Mouse (Mus musculus) kidney, postnatal 36 days (tissue): ENCODE measurements around the gene Znrf2.

Experiments used
- DNase-seq, 2 experiments: peaks; one replicate each; pipeline ENCODE4 v3.0.0; 2021 to 2022; ENCODE audit warnings: mixed read lengths in 2 of 2

The Znrf2 gene

DNA sequence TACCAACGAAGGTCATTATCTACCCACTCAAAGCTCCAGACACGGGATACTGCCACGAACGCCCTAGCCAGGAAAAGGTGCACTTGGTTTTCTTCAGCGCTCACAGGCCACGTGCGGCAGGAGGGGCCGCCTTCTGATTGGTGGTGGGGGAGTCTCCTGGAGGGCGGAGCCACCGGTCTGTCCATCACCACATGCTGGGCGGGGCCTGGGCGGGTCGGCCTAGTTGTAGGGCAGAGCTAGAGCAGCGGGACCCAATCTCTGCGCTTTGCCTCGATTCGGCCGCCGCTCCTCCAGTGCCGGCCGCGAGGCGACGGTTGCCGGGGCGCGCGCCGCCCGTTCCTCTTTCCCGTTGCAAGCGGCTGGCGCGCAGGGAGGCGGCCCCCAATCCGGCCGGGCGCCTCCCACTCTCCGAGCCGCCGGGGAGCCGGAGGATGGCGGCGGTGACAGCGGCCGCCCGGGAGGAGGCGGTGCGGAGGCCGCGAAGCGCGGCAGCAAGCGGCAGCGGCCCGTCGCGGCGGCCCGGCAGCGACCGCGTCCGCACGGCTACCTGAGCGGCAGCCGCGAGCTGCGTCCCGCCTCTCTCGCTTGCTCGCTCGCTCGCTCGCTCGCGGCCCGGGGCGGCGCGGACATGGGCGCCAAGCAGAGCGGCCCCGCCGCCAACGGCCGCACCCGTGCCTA, at the start of gene Znrf2:
Gene Znrf2 (plus strand): TSS at position 529 of the 678 bp plus-strand sequence.
- peak; percentile 95 to 96 for DNase-seq

DNA sequence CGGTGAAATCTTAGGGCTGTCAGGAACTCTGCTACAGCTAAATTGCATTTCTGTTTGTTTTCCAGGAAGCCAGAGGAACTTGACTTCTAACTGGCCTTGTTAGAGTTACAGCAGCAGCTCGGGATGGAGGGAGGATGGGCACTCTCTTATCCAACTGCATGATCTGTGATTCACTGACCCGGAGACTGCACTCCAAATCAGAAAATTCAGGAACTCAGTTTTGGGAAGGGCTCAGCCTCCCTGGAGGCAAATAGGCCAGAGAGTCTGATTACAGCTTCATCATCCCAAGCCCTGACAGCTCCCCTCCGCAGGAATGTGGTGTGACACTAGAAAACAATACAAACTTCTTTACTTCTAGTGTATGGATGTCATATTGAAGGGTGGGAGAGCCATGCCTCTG, 49.0 kb upstream of the Znrf2 start:
- no peak for DNase-seq

DNA sequence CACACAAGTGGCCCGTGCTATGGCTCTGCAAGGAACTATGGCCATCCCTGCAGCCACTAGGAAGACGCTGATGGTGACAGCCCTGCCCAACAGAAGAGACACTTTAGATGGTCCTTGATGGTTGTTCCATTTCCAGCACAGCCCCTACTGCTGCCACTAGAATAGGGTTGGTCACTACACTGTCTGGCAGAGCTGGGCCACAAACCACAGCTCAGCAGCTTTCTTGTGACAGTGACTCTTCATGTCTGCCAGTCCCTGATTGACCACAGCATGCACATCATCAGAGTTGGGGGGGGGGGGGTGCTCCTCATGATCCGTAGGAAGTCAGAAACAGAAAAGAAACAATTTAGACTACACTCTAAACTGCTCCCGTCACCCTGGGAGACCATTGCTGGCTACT, 46.0 kb upstream of the Znrf2 start:
- no peak for DNase-seq

- DNase-seq: peak; percentile 29 to 36
Observed at GRCm38 (mm10) chr6:54771171-54771570, 45.5 kb upstream of the Znrf2 start.

- no peak for DNase-seq
Observed at GRCm38 (mm10) chr6:54772078-54772477, 44.6 kb upstream of the Znrf2 start.

GRCm38 (mm10) chr6:54775739-54776138, 41.0 kb upstream of the Znrf2 start:
- no peak for DNase-seq

GRCm38 (mm10) chr6:54777661-54778060, 39.1 kb upstream of the Znrf2 start:
- DNase-seq: no peak

DNA sequence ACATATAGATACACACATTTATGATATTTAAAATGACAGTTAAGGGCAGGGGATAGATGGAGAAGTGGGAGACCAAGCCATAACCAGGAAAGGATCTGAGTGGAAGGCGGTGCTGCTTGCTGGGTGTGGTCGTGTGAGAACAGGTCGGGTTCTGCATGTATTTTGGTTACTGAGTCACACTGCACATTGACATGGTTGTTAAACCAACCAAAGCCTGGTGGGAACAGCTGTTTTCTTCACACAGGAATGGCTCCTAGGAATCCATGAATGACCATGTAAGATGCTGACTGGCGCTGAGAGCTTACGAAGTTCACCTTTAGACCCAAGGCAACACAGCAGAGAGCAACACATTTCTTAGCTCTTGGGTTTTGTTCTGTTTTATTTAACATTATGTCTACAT, 36.7 kb upstream of the Znrf2 start:
- DNase-seq: peak; percentile 55 to 70

DNA sequence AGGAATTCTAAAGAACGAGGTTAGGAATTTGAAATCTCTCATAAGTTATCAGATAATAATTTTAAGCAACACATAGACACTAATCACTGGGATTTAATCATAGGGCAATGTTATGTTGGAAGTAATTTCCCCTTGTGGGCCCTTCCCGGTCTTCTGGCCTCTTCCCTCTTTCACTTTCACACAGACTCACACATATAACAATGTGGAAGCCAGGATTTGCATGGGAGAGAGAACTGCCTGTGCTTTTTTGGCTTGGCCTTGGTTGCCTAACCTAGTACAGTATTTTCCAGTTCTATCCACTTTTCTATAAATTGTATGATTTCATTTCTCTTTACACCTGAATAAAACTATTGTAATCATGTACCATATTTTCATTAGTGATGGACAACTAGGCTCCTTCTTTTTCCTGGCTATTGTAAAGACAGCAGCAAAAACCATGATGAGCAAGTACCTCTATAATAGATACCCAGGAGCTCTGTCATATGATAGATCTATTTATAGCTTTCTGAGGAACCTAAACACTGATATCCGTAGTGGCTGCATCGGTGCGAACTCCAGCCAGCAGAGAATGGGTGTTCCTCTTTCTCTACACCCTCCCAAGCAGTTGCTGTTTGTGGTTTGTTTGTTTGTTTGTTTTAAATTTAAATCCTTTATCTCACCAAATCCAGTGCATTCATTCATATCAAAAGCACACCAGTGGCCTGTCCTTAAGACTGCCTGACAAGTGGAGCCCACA, 36.0 kb upstream of the Znrf2 start:
- no peak for DNase-seq

GRCm38 (mm10) chr6:54781881-54782280, 34.8 kb upstream of the Znrf2 start:
- DNase-seq: no peak

GRCm38 (mm10) chr6:54785098-54785730, 31.5 kb upstream of the Znrf2 start:
- no peak for DNase-seq

DNA sequence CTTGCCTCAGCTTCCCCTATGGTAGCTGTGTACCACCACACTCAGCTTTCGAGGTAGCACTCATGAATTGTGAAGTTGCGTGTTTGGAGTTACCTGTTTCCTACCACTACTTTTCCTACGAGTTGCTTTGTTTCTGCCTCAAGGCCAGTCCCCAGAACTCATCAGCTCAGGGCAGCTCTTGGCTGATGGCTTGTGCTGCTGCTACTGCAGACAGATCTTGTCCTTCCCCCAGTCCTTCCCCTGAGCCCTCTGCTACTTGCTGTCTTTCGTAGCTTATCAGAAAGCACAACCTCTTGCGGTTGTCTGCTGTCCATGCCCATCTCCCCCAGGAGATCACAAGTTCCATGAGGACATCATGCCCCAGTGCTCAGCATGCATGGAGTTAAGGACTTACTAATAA, 29.9 kb upstream of the Znrf2 start:
- no peak for DNase-seq

DNA sequence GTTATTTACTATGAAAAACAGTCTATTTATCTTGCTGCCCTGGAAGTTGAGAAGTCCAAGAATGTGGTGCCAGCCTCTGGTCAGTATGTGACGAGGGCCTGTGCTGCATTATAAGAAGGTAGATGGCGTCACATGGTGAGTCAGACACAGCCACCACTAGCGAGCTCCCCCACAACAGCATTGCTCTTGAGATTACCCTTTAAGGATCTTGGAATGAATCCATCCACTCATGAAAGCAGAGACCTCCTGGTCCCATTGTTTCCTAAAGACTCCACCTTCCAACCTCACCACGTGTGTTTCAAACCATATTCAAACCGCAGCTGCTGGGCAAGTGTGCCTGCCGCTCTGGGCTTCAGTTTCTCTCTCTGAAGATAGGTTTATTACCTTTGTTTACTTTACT, 28.2 kb upstream of the Znrf2 start:
- DNase-seq: no peak

- peak; percentile 34 to 51 for DNase-seq
Observed at GRCm38 (mm10) chr6:54789139-54789538, 27.6 kb upstream of the Znrf2 start.

- peak in 1 of 2 experiments; percentile 34 for DNase-seq
Observed at GRCm38 (mm10) chr6:54790071-54790470, 26.6 kb upstream of the Znrf2 start.

GRCm38 (mm10) chr6:54793853-54794252, 22.9 kb upstream of the Znrf2 start:
- no peak for DNase-seq

DNA sequence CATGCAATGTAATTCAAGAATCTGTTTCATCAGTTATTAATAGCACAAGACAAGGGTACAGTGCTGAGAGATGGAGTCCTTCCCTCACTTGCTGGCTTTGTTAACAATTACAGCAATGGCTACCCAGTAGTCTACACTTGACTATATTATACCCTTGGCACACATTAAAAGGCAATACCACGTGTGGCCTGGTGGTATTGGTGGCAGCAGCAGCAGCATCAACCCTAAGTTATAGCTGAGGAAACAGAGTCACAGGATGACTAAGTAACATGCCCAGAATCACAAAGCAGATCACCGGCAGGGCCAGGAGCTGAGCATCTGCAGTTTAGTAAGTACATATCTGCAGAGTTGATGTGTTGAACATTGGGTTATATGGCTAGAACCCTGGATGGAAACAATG, 22.3 kb upstream of the Znrf2 start:
- no peak for DNase-seq

DNA sequence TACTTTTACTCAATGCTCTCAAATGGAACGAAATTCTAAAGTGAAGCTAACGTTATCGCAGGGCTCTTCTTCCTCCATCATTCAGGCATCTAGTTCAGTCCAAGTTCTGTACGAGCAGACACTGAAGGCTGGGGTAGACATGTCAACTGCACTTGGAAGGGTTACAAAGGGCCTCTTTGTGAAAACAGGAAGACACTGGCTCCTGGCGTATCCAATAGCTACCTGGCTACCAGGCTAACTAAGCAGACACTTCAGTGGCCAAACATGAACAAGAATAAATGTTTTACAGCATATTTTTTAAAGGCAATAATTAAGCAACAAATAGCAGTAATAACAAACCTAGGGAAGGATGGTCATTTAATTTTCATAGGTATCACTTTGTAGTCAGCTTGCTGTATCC, 21.7 kb upstream of the Znrf2 start:
- no peak for DNase-seq

GRCm38 (mm10) chr6:54795971-54796370, 20.7 kb upstream of the Znrf2 start:
- peak; percentile 65 to 73 for DNase-seq

- DNase-seq: no peak
Observed at GRCm38 (mm10) chr6:54802348-54802747, 14.4 kb upstream of the Znrf2 start.

DNA sequence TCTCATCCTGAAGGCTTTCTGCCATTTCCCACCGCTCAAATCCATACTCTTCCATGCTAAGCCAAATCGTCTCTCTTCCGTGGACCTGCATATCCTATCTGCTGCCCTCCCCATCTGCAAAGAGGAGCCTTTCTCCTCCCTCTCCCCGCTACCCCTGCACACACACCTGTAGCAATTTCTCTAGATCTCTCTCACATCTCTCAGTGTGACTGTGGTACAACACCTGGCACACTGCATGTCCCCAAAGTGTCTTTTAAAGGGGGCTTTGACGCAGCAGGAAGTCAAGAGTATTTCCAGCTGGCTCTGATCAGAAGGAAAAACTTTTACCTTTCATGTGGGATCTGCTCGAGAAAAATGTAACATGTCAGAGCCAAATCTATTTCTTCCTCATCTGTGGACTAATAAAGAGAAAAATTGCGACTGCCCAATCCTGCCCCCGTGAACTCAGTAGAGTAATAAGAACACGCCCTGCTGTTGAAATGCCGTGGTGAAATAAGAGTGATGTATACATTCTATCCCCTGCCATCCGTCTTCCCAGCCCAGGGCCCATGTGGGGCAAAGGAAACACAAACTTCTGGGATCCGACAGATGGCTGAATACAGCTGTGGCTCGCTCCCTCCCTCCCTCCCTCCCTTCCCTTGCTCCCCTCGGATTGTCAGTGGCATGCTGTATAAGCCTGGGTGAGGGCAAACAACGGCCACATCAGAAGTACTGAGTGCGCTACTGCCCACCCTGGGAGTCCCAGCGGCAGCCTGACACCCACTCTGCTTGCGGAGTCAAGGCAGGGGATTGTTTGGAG, 12.5 kb upstream of the Znrf2 start:
- no peak for DNase-seq

GRCm38 (mm10) chr6:54805779-54806178, 10.9 kb upstream of the Znrf2 start:
- DNase-seq: no peak
